ENCODE assay signal across 8 mouse cellular contexts in genomic region chr1:58392268-58392651, GRCm38 (mm10). TPM values are rescaled to one million over a fixed set of nuclear protein-coding genes. Genes with fewer than 3 reads are reported as not detected.
DNase-seq lines count a peak whose midpoint lies in the region; ATAC-seq and TF ChIP-seq lines count a peak whose summit lies in the region.

No protein-coding gene starts in this region.

- H3K4me1 ChIP-seq in lung, adult 2 months (ENCODE audit: control insufficient read depth, insufficient read depth, low read length), result peaks cover 4% of the 10 kb centered on the region
- no peaks in the 10 kb centered on the region for H3K4me1 ChIP-seq in cortical plate, adult 2 months (ENCODE audit: control insufficient read depth, insufficient read depth, low read length)
- peaks cover 29% of the 10 kb centered on the region for H3K4me1 ChIP-seq in hindbrain, embryonic 15.5 days (replicated peaks)
- H3K4me1 ChIP-seq in midbrain, embryonic 15.5 days, result peaks cover 23% of the 10 kb centered on the region

- H3K36me3 ChIP-seq in hindbrain, embryonic 15.5 days, result peaks cover 25% of the 10 kb centered on the region
- peaks cover 12% of the 10 kb centered on the region for H3K36me3 ChIP-seq in midbrain, embryonic 15.5 days (replicated peaks)

- DNase-seq in lung, adult 2 months, result no peak
- no peak for DNase-seq in lung, postnatal 14 days
- DNase-seq in cerebellum, adult 11 months, result no peak
- DNase-seq in frontal cortex, postnatal 10 days (ENCODE audit: low spot score in 2 of 2), result no peak

- TF ChIP-seq CTCF in lung, adult 2 months (IDR thresholded peaks at IDR 0.05; ENCODE audit: insufficient read depth, low read length), result no peak
- no peak for TF ChIP-seq CTCF in cortical plate, adult 2 months (IDR thresholded peaks at IDR 0.05; ENCODE audit: extremely low read depth, insufficient read depth, low read length)

- no peaks in the 10 kb centered on the region for H3K9me3 ChIP-seq in hindbrain, embryonic 15.5 days
- no peaks in the 10 kb centered on the region for H3K9me3 ChIP-seq in midbrain, embryonic 15.5 days

- H3K4me3 ChIP-seq in lung, adult 2 months (replicated peaks; ENCODE audit: extremely low read depth, low read depth, low read length), result peak overlapping the region; percentile 91
- H3K4me3 ChIP-seq in cortical plate, adult 2 months (ENCODE audit: insufficient read depth, low read length), result peak overlapping the region; percentile 97
- H3K4me3 ChIP-seq in hindbrain, embryonic 15.5 days, result peak overlapping the region; percentile 88
- H3K4me3 ChIP-seq in midbrain, embryonic 15.5 days, result peak overlapping the region; percentile 92

- no peak for ATAC-seq in hindbrain, embryonic 15.5 days (ENCODE audit: low FRiP score, low read depth)
- peak; percentile 31 for ATAC-seq in midbrain, embryonic 15.5 days (replicated peaks)
- ATAC-seq in monocyte, adult 5-6 weeks (replicated peaks; ENCODE audit: insufficient number of reproducible peaks, low FRiP score, low TSS enrichment, poor library complexity, severe bottlenecking), result no peak

- peak overlapping the region; percentile 100 for H3K27ac ChIP-seq in cortical plate, adult 2 months (ENCODE audit: insufficient read depth, low read length)
- H3K27ac ChIP-seq in hindbrain, embryonic 15.5 days (replicated peaks), result peak overlapping the region; percentile 99
- peak overlapping the region; percentile 99 for H3K27ac ChIP-seq in midbrain, embryonic 15.5 days

- H3K4me2 ChIP-seq in hindbrain, embryonic 15.5 days, result peak overlapping the region; percentile 77
- peak overlapping the region; percentile 55 for H3K4me2 ChIP-seq in midbrain, embryonic 15.5 days

- H3K9ac ChIP-seq in hindbrain, embryonic 15.5 days, result peak overlapping the region; percentile 93
- H3K9ac ChIP-seq in midbrain, embryonic 15.5 days, result peak overlapping the region; percentile 92

- under 1% methylated on average over 15 of the region's 16 CpGs for WGBS in lung, adult 2 months
- WGBS in hindbrain, embryonic 15.5 days, result under 1% methylated on average over 16 of the region's 16 CpGs
- 0% methylated on average over 16 of the region's 16 CpGs for WGBS in midbrain, embryonic 15.5 days

- no peaks in the 10 kb centered on the region for H3K27me3 ChIP-seq in hindbrain, embryonic 15.5 days
- no peaks in the 10 kb centered on the region for H3K27me3 ChIP-seq in midbrain, embryonic 15.5 days (replicated peaks)

- no peak for TF ChIP-seq POLR2A in lung, adult 2 months (IDR thresholded peaks at IDR 0.05; ENCODE audit: borderline replicate concordance, extremely low read depth, low read depth, low read length)
- TF ChIP-seq POLR2A in cortical plate, adult 2 months (IDR thresholded peaks at IDR 0.05; ENCODE audit: extremely low read depth, insufficient read depth, low read length), result no peak

RNA-seq across cellular contexts. Expression of gene Bzw1, which starts 0.4 kb away (rescaled TPM):
- polyA plus RNA-seq in lung, adult 2 months (2012; rRNA removed), result 14.5 and 20.3 TPM in 2 replicates
- 80.2 and 83.9 TPM in 2 replicates for polyA plus RNA-seq in cortical plate, adult 2 months (2012; rRNA removed)
- polyA plus RNA-seq in hindbrain, embryonic 15.5 days (2015; fragmentation: Nextera tagmentation; extraction: Ambion mirVana), result 314 and 328 TPM in 2 replicates
- polyA plus RNA-seq in midbrain, embryonic 15.5 days (2015; fragmentation: Nextera tagmentation; extraction: Ambion mirVana), result 310 and 332 TPM in 2 replicates
- total RNA-seq in monocyte, adult 5-6 weeks (2017), result 164 to 180 TPM (median 178 TPM) in 3 replicates

RNA-seq across cellular contexts. Expression of gene Clk1, which starts 31.6 kb away (rescaled TPM):
- polyA plus RNA-seq in lung, adult 2 months (2012; rRNA removed), result 46.5 and 89.9 TPM in 2 replicates
- polyA plus RNA-seq in cortical plate, adult 2 months (2012; rRNA removed), result 254 and 258 TPM in 2 replicates
- 145 and 151 TPM in 2 replicates for polyA plus RNA-seq in hindbrain, embryonic 15.5 days (2015; fragmentation: Nextera tagmentation; extraction: Ambion mirVana)
- polyA plus RNA-seq in midbrain, embryonic 15.5 days (2015; fragmentation: Nextera tagmentation; extraction: Ambion mirVana), result 159 and 170 TPM in 2 replicates
- total RNA-seq in monocyte, adult 5-6 weeks (2017), result 1,281 to 1,683 TPM (median 1,335 TPM) in 3 replicates

RNA-seq across cellular contexts. Expression of gene Nif3l1, which starts 52.7 kb away (rescaled TPM):
- polyA plus RNA-seq in lung, adult 2 months (2012; rRNA removed), result 13.9 and 19.2 TPM in 2 replicates
- 19.7 and 22.4 TPM in 2 replicates for polyA plus RNA-seq in cortical plate, adult 2 months (2012; rRNA removed)
- 48.7 and 50.5 TPM in 2 replicates for polyA plus RNA-seq in hindbrain, embryonic 15.5 days (2015; fragmentation: Nextera tagmentation; extraction: Ambion mirVana)
- polyA plus RNA-seq in midbrain, embryonic 15.5 days (2015; fragmentation: Nextera tagmentation; extraction: Ambion mirVana), result 57.6 and 59.5 TPM in 2 replicates
- total RNA-seq in monocyte, adult 5-6 weeks (2017), result 11.5 to 22.8 TPM (median 18.0 TPM) in 3 replicates

RNA-seq across cellular contexts. Expression of gene Ppil3, which starts 53.0 kb away (rescaled TPM):
- polyA plus RNA-seq in lung, adult 2 months (2012; rRNA removed), result 9.8 and 15.0 TPM in 2 replicates
- 28.3 and 30.3 TPM in 2 replicates for polyA plus RNA-seq in cortical plate, adult 2 months (2012; rRNA removed)
- polyA plus RNA-seq in hindbrain, embryonic 15.5 days (2015; fragmentation: Nextera tagmentation; extraction: Ambion mirVana), result 51.8 and 52.4 TPM in 2 replicates
- 46.6 and 51.0 TPM in 2 replicates for polyA plus RNA-seq in midbrain, embryonic 15.5 days (2015; fragmentation: Nextera tagmentation; extraction: Ambion mirVana)
- 59.5 to 80.1 TPM (median 68.3 TPM) in 3 replicates for total RNA-seq in monocyte, adult 5-6 weeks (2017)
